Mouse (Mus musculus): Measurements from ENCODE around the gene Exoc3l4.

Gene Exoc3l4

DNA sequence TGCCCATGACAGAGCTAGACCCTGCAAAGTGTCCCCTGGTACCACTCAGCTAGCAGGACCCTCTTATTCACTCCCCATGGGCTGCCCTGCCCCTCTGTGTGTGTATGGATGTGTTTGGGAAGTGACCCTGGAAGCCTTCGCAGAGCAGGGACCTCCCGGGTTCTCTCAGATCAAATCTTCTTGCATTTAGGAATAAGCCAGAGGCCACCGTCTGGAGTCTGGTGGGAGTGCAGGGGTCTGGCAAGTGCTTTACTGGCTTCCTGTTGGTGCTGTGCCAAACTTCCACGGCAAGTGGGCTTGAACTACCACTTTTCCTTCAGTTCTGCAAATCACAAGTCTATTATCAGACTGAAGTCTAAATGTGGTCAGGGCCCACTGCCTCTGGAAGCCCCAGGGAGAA, 37.2 kb downstream of the Exoc3l4 start:
- DNase-seq = no peak

DNA sequence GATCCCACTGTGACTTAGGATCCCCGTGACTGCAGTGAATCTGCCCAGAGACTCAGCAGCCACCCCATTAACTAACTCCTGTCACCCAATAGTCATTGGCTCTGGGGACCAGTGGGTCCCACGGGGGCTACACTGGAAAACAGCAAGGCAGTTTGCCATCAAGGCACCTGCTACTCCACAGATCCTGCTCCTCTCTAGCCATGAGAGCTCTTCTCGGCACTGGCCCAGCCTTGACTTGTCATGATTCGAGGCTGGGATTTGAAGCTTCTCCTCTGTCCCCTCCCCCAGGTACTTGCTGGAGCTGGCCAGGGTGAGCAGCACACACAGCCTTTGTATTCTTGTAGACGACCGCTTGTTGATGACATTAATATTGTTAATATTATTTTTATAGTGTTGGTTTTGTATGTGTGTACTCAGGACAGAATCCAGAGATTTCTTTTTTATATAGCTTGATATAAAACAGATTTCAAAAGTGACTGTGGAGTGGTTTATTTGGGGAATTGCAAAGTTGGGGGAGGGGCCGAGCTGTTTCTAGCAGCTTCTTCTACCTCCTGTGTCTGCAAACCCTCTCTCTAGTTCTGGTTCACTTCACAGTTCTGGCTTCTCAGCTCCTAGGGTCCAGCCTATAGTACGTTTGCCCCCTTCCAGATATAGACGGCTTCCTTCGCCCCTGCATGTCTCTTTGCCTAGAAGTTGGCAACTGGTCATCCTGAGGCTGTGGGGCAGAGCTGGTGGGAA, 37.9 kb downstream of the Exoc3l4 start:
- no peak for DNase-seq

DNA sequence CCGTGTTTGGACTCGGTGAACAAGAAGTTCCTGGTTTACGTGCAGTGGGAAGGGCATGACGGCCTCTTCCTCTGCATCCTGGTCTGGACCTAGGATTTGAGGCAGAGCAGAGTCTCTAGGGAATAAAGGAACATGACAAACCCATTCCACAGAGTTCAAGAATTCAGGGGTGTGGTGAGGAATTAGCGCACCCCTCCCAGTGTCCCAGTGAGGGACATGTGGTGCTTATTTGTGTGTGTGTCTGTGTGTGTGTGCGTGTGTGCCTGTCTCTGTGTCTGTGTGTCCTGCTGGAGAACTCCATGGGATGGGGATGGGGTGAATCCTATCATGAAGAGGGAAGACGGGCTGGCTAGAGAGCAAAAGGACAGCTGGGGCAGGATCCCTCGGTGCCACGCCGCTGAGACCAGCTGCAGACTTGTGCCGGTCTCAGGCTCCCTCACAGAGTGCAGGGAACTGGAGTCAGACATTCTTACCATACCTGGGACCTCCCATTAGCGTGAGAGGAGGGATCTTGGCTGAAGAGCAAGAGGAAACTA, 38.6 kb downstream of the Exoc3l4 start:
- no peak for DNase-seq

DNA sequence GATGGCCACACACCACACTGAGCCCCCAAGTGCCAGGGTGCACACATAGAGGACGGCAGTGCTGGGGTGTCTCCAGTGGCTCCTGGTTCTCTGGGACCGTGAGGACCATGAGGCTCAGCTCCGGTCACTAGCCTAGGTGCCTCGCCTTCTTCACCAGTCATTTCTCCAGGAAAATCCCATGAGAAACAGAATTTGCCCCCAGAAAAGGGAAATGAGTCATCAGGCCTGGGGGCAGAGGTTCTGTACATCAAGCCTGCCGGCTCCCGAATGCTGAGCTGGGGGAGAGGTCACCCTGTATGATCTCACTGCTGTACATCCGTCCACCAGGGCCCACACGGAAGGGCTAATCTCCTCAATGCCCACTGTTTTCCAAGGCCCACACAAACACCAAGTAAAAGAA, 39.0 kb downstream of the Exoc3l4 start:
- no peak for DNase-seq

DNA sequence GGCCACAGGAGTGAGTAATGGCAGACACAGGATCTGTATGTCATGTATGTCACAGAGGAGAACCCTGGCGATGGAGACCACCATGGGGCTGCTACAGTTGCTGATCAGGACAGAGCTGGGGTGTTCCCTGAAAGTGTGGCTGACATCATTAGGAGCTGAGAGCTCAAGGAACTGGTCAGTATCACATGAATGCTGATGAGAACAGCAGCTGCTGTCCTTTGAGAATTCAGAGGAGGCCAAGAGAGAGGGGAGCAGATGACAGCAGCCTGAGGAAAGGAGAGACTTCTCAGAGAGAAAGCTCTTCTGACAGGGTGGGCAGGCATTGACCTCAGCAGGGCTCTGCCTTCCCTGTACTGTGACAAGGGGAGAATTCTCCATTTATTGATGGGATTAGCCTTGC, 40.9 kb downstream of the Exoc3l4 start:
- no peak for DNase-seq

DNA sequence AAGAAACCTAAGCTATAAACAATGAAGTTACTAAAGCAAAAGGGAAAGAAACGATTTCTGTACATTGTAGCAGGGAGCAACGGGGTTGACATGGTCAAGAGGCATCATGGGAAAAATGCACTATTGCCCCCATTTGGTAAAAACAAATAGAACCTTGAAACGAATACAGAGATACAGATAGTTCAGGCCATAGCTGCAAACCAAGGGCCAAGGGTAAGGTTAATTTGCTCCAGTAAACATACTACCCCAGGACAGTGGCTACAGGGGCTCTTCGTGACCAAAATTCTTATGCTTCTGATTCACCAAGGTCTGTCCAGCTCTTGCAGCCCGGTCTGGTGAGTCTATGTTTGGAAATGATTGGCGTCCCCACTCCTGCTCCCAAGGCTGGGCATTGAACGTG, 46.8 kb downstream of the Exoc3l4 start:
- no peak for DNase-seq

DNA sequence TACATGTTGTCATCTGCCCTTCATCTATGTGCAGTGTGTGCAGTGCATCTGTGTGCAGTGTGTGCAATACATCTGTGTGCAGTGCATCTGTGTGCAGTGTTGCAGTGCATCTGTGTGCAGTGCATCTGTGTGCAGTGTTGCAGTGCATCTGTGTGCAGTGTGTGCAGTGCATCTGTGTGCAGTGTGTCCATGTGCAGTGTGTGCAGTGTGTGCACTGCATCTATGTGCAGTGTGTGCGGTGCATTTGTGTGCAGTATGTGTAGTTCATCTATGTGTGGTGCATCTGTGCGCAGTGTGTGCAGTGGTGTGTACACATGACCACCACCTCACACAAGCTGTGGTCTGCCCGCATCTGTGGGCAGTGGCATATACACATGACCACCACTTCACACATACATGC, 49.6 kb downstream of the Exoc3l4 start:
- DNase-seq = no peak

DNA sequence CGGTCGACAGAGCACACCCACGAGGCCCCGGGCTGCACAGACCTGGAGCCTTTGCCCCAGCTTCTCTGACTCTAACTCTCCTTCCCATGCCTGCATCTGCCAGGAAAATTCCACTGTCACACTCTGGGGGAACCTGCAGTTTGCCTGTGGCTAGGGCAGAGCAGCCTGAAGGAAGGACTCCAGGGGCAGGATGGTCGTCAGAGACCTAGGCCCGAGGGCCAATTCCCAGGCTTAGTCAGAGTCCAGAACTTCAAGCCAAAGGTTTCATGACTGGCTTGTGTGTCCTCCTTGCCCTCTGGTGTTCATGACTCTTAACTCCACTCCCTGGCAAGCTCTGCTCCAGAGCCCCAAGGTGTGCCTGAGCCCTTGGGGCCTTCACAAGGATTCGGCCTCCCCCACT, 51.4 kb downstream of the Exoc3l4 start:
- DNase-seq = no peak

DNA sequence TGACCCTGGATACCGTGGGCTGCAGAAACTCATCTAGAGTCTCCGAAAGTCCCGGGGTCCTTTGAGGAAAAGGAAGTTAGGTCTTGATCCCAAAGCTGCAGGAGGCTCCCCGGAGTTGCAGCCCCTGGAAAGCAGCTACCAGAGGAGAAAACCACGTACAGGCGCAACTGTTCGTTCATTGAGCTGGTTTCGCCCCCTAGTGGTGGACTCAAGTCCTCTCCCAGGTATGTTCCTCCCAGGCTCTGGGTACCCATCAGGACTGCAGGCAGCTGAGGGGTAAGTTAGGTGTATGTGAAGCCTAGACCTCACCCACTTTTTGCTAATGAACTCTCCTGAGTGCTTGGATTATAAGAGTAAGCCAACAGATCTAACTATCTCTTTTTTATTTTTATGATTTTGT, 52.7 kb downstream of the Exoc3l4 start:
- peak; percentile 59 to 67 for DNase-seq

DNA sequence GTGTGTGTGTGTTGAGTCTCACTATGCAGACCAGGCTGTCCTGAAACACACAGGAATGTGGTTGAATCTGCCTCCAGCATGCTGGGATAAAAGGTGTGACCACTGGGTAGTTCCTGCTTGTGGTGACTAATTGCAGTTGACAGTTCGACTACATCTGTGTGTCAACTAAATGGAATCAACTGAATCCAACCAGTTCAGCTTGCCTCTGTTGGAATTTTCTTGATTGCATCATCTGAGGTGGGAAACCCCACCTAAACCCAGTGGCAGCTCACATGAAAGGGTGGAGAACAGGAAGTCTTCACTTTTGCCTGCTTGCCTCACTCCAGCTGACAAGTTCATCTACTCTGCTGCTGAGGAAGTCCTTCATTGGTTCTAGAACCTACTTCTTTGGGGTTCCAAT, 54.3 kb downstream of the Exoc3l4 start:
- no peak for DNase-seq

DNA sequence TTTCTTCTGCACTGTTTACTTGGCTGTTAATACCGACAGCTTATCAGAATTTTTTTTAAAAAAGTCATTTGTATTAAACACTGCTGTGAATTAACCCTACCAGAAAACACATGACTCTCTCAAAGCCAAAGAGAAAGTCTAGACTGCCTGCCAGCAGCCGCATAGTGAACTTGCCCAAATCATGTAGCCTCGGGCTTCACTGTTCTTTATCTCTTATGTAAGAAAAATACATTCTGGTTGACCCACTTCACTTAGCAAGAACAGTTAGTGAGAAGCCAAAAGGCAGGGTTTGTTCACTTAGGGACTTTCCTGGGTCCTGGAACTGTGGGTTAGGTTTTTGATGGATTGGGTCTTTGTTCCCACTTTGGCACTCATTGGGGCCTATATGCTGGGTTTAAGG, 54.9 kb downstream of the Exoc3l4 start:
- DNase-seq = no peak

DNA sequence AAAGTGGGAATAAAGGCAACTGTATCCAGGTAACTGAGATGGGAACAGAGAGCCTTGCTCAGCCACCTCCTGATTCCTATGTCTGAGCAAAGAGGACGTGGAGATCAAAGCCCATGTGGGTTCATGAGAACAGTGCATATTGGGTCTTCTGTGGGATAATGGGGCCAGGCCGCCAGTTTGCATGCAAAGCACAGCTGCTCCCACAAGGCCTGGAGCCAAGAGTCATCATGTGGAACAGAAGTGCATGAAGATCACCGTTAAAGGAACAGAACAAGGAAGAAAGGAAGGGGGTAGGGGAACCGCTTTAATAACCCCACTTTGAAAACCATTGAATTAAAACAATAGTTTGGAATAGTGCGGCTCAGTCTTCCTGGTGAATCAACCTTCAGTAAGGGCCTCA, 56.1 kb downstream of the Exoc3l4 start:
- DNase-seq = no peak

DNA sequence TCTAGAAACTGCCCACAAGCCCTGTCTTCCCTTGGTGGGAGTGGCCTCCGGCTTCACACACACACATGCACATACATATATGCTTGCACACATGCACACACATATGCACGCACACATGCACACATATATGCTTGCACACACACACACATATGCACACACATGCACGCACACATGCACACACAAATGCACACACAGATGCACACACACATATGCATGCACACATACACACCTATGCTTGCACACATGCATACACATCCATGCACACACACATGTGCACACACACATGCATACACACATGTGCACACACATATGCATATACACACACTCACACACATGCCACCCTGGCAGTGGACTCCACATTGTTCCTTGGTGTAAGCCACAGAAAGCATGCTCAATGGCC, 57.6 kb downstream of the Exoc3l4 start:
- no peak for DNase-seq

DNA sequence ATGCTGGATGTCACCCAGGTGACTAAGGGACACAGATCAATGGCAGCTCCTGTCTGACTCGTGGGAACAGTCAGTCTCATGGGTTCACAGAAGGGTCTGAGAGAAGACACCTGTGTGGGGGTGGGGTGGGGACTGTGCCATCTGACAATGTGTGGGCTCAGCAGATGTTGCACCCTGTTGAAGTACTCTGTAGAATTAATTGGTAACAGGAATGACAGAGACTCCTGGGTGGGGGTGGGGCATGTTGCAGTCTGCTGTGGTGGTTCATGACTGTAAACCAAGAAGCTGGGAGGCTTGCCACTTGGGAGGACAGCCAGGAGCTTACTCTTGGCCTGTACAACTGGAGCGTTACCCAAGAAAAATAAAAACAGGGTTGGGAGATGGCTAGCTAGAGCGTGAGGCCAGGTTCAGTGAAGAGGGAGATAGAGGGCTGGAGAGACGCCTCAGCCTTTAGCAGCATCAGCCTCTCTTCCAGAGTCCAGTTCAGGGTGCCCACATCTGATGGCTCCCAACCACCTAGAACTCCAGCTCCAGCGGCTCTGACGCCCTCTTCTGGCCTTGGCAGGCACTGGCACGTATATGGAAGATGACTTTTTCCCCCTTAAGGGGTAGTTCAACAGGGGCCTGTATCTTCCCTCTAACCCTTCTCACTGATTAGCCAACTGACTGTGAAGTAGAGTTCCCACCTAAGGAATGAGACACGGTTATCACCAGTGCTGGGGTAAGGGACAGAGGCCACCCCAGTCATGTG, 58.3 kb downstream of the Exoc3l4 start:
- DNase-seq = no peak

DNA sequence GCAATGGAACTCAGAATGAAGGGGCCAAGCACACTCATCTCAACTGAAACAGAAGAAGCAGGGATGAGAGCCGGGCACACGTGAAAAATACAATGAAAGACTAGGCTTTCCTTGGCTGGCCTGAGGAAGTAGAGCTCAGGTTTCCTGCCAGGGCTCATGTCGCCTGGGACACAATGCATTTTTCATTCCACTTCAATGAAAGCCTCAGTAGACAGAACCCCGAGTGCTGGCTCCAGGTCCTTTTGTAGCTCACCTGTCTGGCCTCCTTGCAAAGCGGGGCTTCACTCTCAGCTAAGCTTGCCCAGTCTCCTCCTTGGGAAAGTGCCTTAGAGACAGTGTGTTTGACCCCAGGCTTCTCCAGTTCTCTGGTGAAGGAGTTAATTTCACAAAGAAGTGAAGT, 62.1 kb downstream of the Exoc3l4 start:
- no peak for DNase-seq

DNA sequence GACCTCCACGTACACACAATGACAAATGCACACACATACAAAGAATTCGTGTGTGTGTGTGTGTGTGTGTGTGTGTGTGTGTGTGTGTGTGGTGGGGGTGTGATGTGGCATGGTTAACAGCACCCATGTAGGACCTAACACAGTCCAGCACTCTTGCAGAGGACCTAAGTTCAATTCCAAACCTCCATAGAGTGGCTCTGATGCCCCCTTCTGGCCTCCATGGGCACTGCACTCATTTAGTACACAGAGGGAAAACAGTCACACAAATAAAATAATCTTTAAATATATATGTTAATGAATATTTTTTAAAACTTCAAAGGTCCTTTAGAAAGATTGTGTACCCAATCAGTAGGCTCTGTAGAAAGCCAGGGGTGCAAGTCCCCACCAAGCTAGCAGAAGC, 63.1 kb downstream of the Exoc3l4 start:
- peak; percentile 34 to 40 for DNase-seq

Measured in B cell, adult 2 months (primary cell).